Mouse (Mus musculus): ENCODE results near the gene Rom1.

Rom1 gene

GRCm38 (mm10) chr19:8942276-8942964, 13.3 kb upstream of the Rom1 start:
- DNase-seq (ENCODE audit: low read depth), result no peak

GRCm38 (mm10) chr19:8941515-8942217, 12.5 kb upstream of the Rom1 start, which contains the start of gene Mta2:
TSS of gene Mta2 (plus strand) at chr19:8941875.
- peak; percentile 97 for DNase-seq (ENCODE audit: low read depth)

- DNase-seq (ENCODE audit: low read depth), result no peak
Observed at GRCm38 (mm10) chr19:8941136-8941514, 12.0 kb upstream of the Rom1 start.

GRCm38 (mm10) chr19:8940526-8941133, 11.5 kb upstream of the Rom1 start:
- no peak for DNase-seq (ENCODE audit: low read depth)

- DNase-seq (ENCODE audit: low read depth), result no peak
Observed at GRCm38 (mm10) chr19:8936736-8937135, 7.6 kb upstream of the Rom1 start.

GRCm38 (mm10) chr19:8930771-8931170, 1.6 kb upstream of the Rom1 start:
- no peak for DNase-seq (ENCODE audit: low read depth)

GRCm38 (mm10) chr19:8930117-8930516, 961 bp upstream of the Rom1 start:
- DNase-seq (ENCODE audit: low read depth), result no peak

GRCm38 (mm10) chr19:8928689-8929223, 400 bp downstream of the Rom1 start:
- no peak for DNase-seq (ENCODE audit: low read depth)

GRCm38 (mm10) chr19:8927891-8928525, 1.1 kb downstream of the Rom1 start:
- DNase-seq (ENCODE audit: low read depth), result no peak

GRCm38 (mm10) chr19:8926766-8927165, 2.4 kb downstream of the Rom1 start:
- DNase-seq (ENCODE audit: low read depth), result no peak

GRCm38 (mm10) chr19:8921741-8922140, 7.4 kb downstream of the Rom1 start:
- DNase-seq (ENCODE audit: low read depth), result no peak

GRCm38 (mm10) chr19:8920836-8921291, 8.3 kb downstream of the Rom1 start:
- DNase-seq (ENCODE audit: low read depth), result no peak

- DNase-seq (ENCODE audit: low read depth), result peak; percentile 85
Observed at GRCm38 (mm10) chr19:8920073-8920736, 9.0 kb downstream of the Rom1 start, which contains the start of gene B3gat3. TSS of gene B3gat3 (plus strand) at chr19:8920374.

- no peak for DNase-seq (ENCODE audit: low read depth)
Observed at GRCm38 (mm10) chr19:8919684-8920072, 9.5 kb downstream of the Rom1 start.

- no peak for DNase-seq (ENCODE audit: low read depth)
Observed at GRCm38 (mm10) chr19:8919000-8919399, 10.2 kb downstream of the Rom1 start.

- no peak for DNase-seq (ENCODE audit: low read depth)
Observed at GRCm38 (mm10) chr19:8914212-8914611, 14.9 kb downstream of the Rom1 start.

- no peak for DNase-seq (ENCODE audit: low read depth)
Observed at GRCm38 (mm10) chr19:8911810-8912209, 17.3 kb downstream of the Rom1 start.

GRCm38 (mm10) chr19:8908531-8908930, 20.6 kb downstream of the Rom1 start:
- DNase-seq (ENCODE audit: low read depth), result no peak

- DNase-seq (ENCODE audit: low read depth), result no peak
Observed at GRCm38 (mm10) chr19:8903412-8903811, 25.7 kb downstream of the Rom1 start.

GRCm38 (mm10) chr19:8899079-8899478, 30.1 kb downstream of the Rom1 start:
- no peak for DNase-seq (ENCODE audit: low read depth)

GRCm38 (mm10) chr19:8898576-8898975, 30.6 kb downstream of the Rom1 start:
- no peak for DNase-seq (ENCODE audit: low read depth)
